Mouse (Mus musculus) kidney, adult 2 months (tissue): ENCODE results near the gene Ppt1. TPM values are rescaled to one million over a fixed set of nuclear protein-coding genes. Genes with fewer than 3 reads are reported as not detected.

Source experiments
- DNase-seq: peaks from one replicate; pipeline ENCODE4 v3.0.0; 2021
- H3K27ac ChIP-seq: fragments of 200-500 bp; 2 replicates; pipeline ENCODE4 v1.5.1; 2012; ENCODE audit warnings: low read depth, low read length, control low read depth, inconsistent platforms; ENCODE audit not compliant: insufficient read depth
- H3K27me3 ChIP-seq: fragments of 200-500 bp; replicated peaks from 2 replicates; pipeline ENCODE4 v1.6.1; 2012; ENCODE audit warnings: mild to moderate bottlenecking, moderate library complexity, low read length, inconsistent platforms; ENCODE audit not compliant: control insufficient read depth, insufficient read depth
- H3K36me3 ChIP-seq: fragments of 200-500 bp; 2 replicates; pipeline ENCODE4 v1.6.1; 2012; ENCODE audit warnings: mild to moderate bottlenecking, moderate library complexity, low read length, inconsistent platforms; ENCODE audit not compliant: control insufficient read depth, insufficient read depth
- H3K4me1 ChIP-seq: fragments of 200-500 bp; 2 replicates; pipeline ENCODE4 v1.6.1; 2011; ENCODE audit warnings: low read length; ENCODE audit not compliant: control insufficient read depth, insufficient read depth
- H3K4me3 ChIP-seq: fragments of 200-500 bp; 2 replicates; pipeline ENCODE4 v1.5.1; 2011; ENCODE audit warnings: mild to moderate bottlenecking, low read depth, low read length, control low read depth; ENCODE audit not compliant: insufficient read depth
- CTCF ChIP-seq: fragments of 200-500 bp; conservative IDR thresholded peaks from 2 replicates; pipeline ENCODE4 v1.5.1; 2011; ENCODE audit warnings: low read depth, mild to moderate bottlenecking, control low read depth, low read length, moderate library complexity, mixed read lengths; ENCODE audit not compliant: insufficient read depth, insufficient read length
- POLR2A ChIP-seq: fragments of 200-500 bp; IDR thresholded peaks from one replicate; pipeline ENCODE4 v1.6.1; 2011; ENCODE audit warnings: low read depth, low read length, control low read depth
- WGBS: fragments of 180-500 bp; shearing (Covaris S2); methylation state at CpG from one replicate; pipeline ENCODE4 v1.1.7; 2018; 5-methylcytosine and 5-hydroxymethylcytosine counted together
- polyA plus RNA-seq: library from polyadenylated mRNA; depleted of rRNA; stranded (reverse); fragments of >200 nt; gene quantifications from 2 replicates; pipeline ENCODE4 v1.2.3, GENCODE M21; 2012

The Ppt1 gene
- polyA plus RNA-seq, 1 experiment: 67.7 TPM

GRCm38 (mm10) chr4:122827651-122828050 lies 8.4 kb upstream of the Ppt1 start:
- no peak for DNase-seq
- no peak for TF ChIP-seq CTCF
- TF ChIP-seq POLR2A: no peak
- Histone ChIP-seq H3K36me3 (no peaks in the 10 kb centered on the region), H3K4me1 (no peaks in the 10 kb centered on the region), H3K27ac (no peak overlapping the region), H3K27me3 (no peaks in the 10 kb centered on the region), H3K4me3 (no peak overlapping the region)

- H3K36me3 ChIP-seq: no peaks in the 10 kb centered on the region
- H3K27me3 ChIP-seq: no peaks in the 10 kb centered on the region
- no peak overlapping the region for H3K4me3 ChIP-seq
- no peaks in the 10 kb centered on the region for H3K4me1 ChIP-seq
- WGBS: 90% methylated on average over 6 of the region's 6 CpGs
- TF ChIP-seq CTCF (no peak), POLR2A (no peak)
- H3K27ac ChIP-seq: no peak overlapping the region
- no peak for DNase-seq
Measured at GRCm38 (mm10) chr4:122829339-122829738, 6.7 kb upstream of the Ppt1 start.

DNA sequence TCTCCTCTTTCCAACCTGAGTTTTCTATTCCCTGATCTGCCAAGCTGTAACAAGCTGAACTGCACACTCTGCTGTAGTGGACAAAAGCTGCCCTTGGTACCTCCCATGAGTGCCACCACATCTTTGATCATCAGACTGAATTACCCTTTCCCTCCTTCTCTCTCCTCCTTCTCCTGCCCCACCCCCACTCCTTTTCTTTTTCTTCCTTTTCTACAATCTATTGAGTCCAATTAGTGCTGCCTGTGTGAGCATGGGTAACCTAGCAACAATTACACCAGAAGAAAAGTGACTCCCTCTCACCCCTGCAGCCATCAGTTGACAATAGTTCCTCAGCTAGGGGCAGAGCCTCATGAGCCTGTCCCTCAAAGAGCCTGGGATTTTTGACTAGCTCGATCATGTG lies 4.2 kb upstream of the Ppt1 start:
- Histone ChIP-seq H3K4me1 (peaks cover 3% of the 10 kb centered on the region; the same call in 1 of the 2 replicates), H3K27me3 (no peaks in the 10 kb centered on the region), H3K4me3 (no peak overlapping the region), H3K27ac (no peak overlapping the region), H3K36me3 (no peaks in the 10 kb centered on the region)
- DNase-seq: no peak
- TF ChIP-seq CTCF (no peak), POLR2A (no peak)
- 20% methylated on average over 1 of the region's 1 CpGs for WGBS

- no peak overlapping the region for H3K27ac ChIP-seq
- no peaks in the 10 kb centered on the region for H3K27me3 ChIP-seq
- H3K36me3 ChIP-seq: no peaks in the 10 kb centered on the region
- H3K4me3 ChIP-seq: peak overlapping the region; percentile 68
- TF ChIP-seq POLR2A (no peak), CTCF (no peak)
- H3K4me1 ChIP-seq: peaks cover 3% of the 10 kb centered on the region; the same call in 1 of the 2 replicates
- WGBS: 0% methylated on average over 7 of the region's 7 CpGs
- no peak for DNase-seq
Measured at GRCm38 (mm10) chr4:122836403-122836775, 347 bp downstream of the Ppt1 start.

GRCm38 (mm10) chr4:122837180-122837730 lies 1.2 kb downstream of the Ppt1 start:
- H3K27me3 ChIP-seq: no peaks in the 10 kb centered on the region
- WGBS: 76% methylated on average over 6 of the region's 6 CpGs
- H3K4me3 ChIP-seq: no peak overlapping the region
- peaks cover 3% of the 10 kb centered on the region; the same call in 1 of the 2 replicates for H3K4me1 ChIP-seq
- no peak for TF ChIP-seq POLR2A
- TF ChIP-seq CTCF: no peak
- DNase-seq: no peak
- no peak overlapping the region for H3K27ac ChIP-seq
- peaks cover 1% of the 10 kb centered on the region; the same call in 1 of the 2 replicates for H3K36me3 ChIP-seq

DNA sequence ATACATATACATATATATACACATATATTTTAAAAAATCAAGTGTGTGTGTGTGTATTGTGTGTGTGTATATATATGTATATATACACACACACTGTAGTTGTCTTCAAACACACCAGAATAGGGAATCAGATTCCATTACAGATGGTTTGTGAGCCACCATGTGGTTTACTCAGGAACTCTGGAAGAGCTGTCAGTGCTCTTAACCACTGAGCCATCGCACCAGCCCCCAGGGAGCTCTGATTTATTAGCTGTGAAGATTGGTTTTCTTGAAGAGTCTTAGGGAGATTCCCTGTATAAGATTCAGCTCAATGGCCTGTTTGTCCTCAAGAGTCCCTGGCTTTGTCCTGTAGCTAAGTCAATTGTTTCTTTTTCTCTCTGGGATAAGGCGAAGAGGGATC lies 2.0 kb downstream of the Ppt1 start:
- TF ChIP-seq POLR2A (no peak), CTCF (no peak)
- no peak for DNase-seq
- WGBS: 55% methylated on average over 2 of the region's 2 CpGs

GRCm38 (mm10) chr4:122838416-122838815 lies 2.4 kb downstream of the Ppt1 start:
- H3K27ac ChIP-seq: no peak overlapping the region
- peaks cover 3% of the 10 kb centered on the region; the same call in 1 of the 2 replicates for H3K4me1 ChIP-seq
- no peak for DNase-seq
- peaks cover 1% of the 10 kb centered on the region; the same call in 1 of the 2 replicates for H3K36me3 ChIP-seq
- 51% methylated on average over 1 of the region's 1 CpGs for WGBS
- H3K4me3 ChIP-seq: no peak overlapping the region
- H3K27me3 ChIP-seq: no peaks in the 10 kb centered on the region
- no peak for TF ChIP-seq CTCF
- TF ChIP-seq POLR2A: no peak

More for the DNA sequence above, 2.0 kb downstream of the Ppt1 start:
- H3K4me1 ChIP-seq: peaks cover 3% of the 10 kb centered on the region; the same call in 1 of the 2 replicates
- no peak overlapping the region for H3K27ac ChIP-seq
- H3K36me3 ChIP-seq: peaks cover 1% of the 10 kb centered on the region; the same call in 1 of the 2 replicates
- H3K27me3 ChIP-seq: no peaks in the 10 kb centered on the region
- H3K4me3 ChIP-seq: no peak overlapping the region

DNA sequence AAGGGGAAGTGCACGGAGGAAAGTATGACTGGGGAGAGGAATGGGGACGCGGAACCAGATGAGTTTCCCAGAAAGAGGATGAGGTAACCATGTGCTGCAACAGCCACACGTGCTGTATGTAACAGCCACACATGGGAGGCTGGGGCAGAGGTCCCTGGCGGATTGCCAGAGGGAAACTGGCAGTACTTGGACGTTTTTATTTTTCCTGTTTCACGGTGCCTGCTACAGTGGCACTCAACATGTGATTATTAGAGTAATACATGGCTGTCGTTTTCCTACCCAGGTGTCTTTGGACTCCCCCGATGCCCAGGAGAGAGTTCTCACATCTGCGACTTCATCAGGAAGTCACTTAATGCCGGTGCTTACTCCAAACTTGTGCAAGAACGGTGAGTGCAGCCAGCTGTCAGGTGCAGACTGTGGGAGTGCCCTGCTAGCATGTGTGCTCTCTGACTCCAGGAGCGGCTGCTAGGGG lies 12.1 kb downstream of the Ppt1 start:
- 51% methylated on average over 13 of the region's 13 CpGs for WGBS
- Histone ChIP-seq H3K4me3 (no peak overlapping the region), H3K4me1 (no peaks in the 10 kb centered on the region), H3K27me3 (no peaks in the 10 kb centered on the region), H3K27ac (no peak overlapping the region), H3K36me3 (peaks cover 2% of the 10 kb centered on the region)
- no peak for TF ChIP-seq POLR2A
- DNase-seq: peak; percentile 33
